Mouse (Mus musculus) thymus, postnatal 0 days (tissue): ENCODE data around the gene Slamf1. TPM values are rescaled to one million over a fixed set of nuclear protein-coding genes. Genes with fewer than 3 reads are reported as not detected.
"Not testable (repeated sequence)": the region's sequence is repeated elsewhere in the genome, so short reads cannot be mapped to it uniquely, and the experiment has no call there.

ENCODE experiments used
- DNase-seq: peaks from one replicate; pipeline ENCODE4 v3.0.0-alpha.2; 2015; ENCODE audit warnings: low spot score
- polyA plus RNA-seq: library from polyadenylated mRNA; unstranded; fragments of >200 nt; fragmentation: Nextera tagmentation; extraction: Ambion mirVana; gene quantifications from 2 replicates; pipeline ENCODE4 v1.2.1, GENCODE M21; 2015

Slamf1 gene
- polyA plus RNA-seq, 1 experiment from 2014 or later, result 28.0 TPM

DNA sequence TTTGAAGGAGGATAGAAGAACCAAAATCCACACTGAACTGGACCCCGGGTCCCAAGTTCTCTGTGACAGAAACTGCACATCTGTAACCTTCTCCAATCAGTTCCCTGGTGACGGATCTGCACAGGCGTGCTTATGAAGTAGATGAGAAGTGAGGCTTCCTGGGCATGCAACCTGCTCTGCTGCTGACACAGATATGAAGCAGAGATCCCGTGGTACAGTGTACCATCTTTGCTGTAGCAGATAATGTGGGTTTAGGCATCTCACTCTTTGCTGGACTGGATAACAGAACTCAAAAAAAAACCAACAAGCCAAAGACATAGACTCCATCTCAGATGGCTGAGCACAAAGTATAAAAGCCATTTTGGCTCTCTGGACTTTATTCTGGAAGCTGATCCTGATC, 32.7 kb downstream of the Slamf1 start:
- DNase-seq, result no peak

- DNase-seq, result not testable (repeated sequence)
Measured at GRCm38 (mm10) chr1:171811048-171811447, 44.1 kb downstream of the Slamf1 start.

DNA sequence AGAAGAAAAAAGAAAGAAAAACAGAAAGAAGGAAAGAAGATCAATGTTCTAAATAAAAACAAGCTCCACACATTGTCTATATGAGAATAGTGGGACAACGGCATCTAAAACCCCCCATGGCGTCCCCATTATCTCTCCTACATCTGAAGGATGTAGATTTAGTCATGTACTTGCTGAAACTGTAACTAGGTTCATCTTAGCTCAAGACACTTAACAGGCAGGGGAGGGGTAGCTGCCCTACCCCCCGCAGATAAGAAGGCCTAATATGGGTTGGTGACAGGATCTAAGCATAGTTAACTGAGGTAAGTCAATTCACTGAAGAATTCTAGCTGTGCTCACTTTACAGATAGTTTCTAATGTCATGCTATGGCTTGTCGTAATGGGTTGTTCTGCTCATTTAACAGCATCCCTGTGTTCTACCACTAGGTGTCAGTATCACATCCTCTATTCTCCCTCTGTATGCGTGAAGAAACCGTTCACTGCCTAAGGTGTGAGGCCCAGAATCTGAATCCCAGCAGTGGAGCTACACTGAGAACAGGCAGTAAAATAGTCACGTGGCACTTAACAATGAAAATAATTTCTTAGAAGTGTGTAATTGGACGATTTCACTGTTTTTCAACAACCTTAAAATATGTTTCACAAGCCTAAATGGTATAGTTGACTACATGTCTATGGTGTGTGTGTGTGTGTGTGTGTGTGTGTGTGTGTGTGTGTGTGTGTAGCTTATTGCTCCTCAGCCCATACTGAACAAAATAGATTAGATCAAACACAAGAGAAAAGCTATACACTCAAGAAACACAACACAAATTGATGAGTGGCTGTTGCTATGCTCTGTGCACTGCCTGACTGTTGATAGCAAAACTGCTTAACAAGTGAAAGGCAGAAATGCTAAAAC, 48.9 kb downstream of the Slamf1 start:
- DNase-seq, result peak; percentile 84

GRCm38 (mm10) chr1:171816991-171817390, 50.1 kb downstream of the Slamf1 start:
- no peak for DNase-seq

GRCm38 (mm10) chr1:171821331-171821730, 54.4 kb downstream of the Slamf1 start:
- DNase-seq, result no peak

DNA sequence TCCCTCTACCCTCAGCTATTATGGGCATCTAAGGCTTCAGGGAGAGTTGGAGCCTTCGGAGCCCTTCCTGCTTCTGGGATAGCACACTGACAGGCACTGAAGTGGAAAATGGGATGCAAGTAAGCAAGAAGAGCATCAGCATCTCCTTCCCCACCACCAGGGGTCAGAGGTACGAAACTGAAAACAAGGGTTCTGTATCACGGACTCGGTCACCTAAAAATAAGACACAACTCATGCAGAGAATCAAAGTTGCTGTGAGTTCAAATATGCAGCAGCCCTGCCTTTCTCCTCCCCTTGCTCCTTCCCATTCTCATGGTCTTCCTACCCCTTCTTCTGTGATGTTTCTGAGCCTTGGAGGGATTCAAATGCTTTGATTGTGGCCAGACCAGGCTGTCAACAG, 58.5 kb downstream of the Slamf1 start:
- DNase-seq, result peak; percentile 45

GRCm38 (mm10) chr1:171826164-171826563, 59.2 kb downstream of the Slamf1 start:
- peak; percentile 63 for DNase-seq

DNA sequence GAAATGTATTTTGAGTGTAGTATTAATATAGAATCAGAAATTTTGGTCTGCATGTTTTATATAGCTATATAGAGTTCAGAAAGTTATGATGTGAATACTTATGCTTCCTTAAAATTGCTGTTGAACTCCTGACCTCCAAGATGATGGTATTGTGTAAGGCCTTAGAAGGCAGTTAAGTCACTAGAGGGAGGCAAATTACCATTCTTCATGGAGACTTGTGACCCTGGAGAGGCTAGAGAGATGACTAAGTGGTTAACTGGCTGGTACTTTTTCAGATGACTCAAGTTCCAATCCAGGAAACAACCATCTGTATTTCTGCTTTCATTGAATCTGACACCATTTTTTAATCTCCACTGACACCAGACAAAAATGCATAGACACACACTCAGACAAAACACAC, 60.7 kb downstream of the Slamf1 start:
- peak; percentile 77 for DNase-seq

DNA sequence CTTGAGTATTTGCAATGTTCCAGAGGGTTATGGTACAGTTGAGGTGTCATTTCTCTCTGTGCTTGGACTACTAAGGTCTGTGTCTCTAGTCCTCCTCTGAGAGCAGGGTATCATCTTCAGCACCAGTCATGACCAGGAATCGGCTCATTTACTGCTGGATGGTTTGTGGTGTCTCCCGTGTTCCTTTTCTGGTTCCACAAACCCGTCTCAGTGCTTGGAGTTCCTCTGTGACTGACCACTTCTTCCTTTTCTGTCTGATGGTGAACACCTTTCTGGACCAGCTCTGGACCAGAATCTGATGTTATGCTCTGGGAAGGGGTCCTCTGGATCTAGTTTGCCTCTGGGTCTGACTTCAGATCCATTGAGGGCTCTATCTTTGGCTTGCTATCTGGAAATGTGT, 72.6 kb downstream of the Slamf1 start, which contains the start of gene Cd84:
TSS of gene Cd84 (plus strand) at position 210 of the 400 bp plus-strand sequence.
- no peak for DNase-seq

- peak; percentile 48 for DNase-seq
Measured at GRCm38 (mm10) chr1:171840450-171841023, 73.6 kb downstream of the Slamf1 start.

- DNase-seq, result peak; percentile 64
Measured at GRCm38 (mm10) chr1:171845035-171845754, 78.3 kb downstream of the Slamf1 start.

DNA sequence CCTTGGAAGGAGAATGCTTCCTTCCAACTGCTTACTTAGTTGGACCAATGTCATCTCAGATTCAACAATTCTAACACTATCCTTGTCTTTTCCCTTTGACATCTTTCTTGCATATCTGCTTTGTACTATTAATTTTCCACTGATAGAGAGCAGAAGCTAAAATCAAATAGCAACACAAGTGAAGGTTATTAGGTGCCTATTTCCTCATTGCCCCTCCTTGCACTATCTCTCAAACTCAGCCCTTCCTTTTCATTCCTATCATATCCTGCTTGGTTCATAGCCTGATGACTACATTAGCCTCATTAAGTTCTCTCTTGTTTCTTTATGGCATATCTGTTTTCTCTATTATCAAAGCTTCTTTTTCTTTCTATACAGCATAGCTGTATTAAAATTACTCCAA, 81.3 kb downstream of the Slamf1 start:
- no peak for DNase-seq

GRCm38 (mm10) chr1:171848757-171849156, 81.8 kb downstream of the Slamf1 start:
- DNase-seq, result no peak

GRCm38 (mm10) chr1:171849454-171849853, 82.5 kb downstream of the Slamf1 start:
- DNase-seq, result no peak

Other genes starting within 250 kb of the Slamf1 start
- gene Itln1, start 231.8 kb upstream of the Slamf1 start, polyA plus RNA-seq, result 2.2 and 2.8 TPM in 2 replicates
- 3.2 and 4.2 TPM in 2 replicates for gene Cd244a, start 207.9 kb upstream of the Slamf1 start, polyA plus RNA-seq
- gene Ly9, start 159.7 kb upstream of the Slamf1 start, polyA plus RNA-seq, result 22.4 and 22.7 TPM in 2 replicates
- gene Slamf7, start 114.1 kb upstream of the Slamf1 start, polyA plus RNA-seq, result 4.1 and 4.7 TPM in 2 replicates
- 100 and 114 TPM in 2 replicates for gene Cd48, start 85.1 kb upstream of the Slamf1 start, polyA plus RNA-seq
- gene Cd84, start 72.6 kb downstream of the Slamf1 start, polyA plus RNA-seq, result 42.9 and 52.1 TPM in 2 replicates
- gene Gm10521, start 128.5 kb downstream of the Slamf1 start, polyA plus RNA-seq, result 0.39 and 0.88 TPM in 2 replicates
- 228 and 249 TPM in 2 replicates for gene Slamf6, start 150.4 kb downstream of the Slamf1 start, polyA plus RNA-seq